Mouse (Mus musculus): ENCODE results near the gene Gm49711.
"Not testable (repeated sequence)": the region's sequence is repeated elsewhere in the genome, so short reads cannot be mapped to it uniquely, and the experiment has no call there.

DNA sequence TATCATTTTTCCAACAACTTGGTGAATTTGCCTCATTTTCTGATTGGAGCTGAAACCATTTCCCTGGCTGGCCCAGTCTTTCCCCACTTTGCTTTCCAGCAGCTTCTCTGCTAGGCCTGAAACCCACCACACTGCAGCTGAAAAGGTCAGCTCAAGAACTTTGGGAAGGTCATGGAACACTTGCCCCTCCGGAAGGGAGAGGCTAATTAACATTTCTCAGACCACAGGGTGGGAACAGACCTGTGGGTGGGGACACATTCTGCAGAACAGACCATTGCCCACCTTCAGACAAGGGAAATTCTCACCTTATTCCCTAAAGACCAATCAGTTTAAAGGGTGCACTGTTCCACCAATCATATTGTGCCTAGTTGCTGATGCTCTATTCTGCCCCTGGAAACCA lies 155.8 kb downstream of the Gm49711 start:
- not testable (repeated sequence) for TF ChIP-seq CTCF (IDR thresholded peaks at IDR 0.05; ENCODE audit: borderline replicate concordance, extremely low read depth, insufficient read depth, insufficient read length); POLR2A (IDR thresholded peaks at IDR 0.05; ENCODE audit: borderline replicate concordance, extremely low read depth, insufficient read depth, insufficient read length, poor library complexity, severe bottlenecking)

All from brain, embryonic 14.5 days (tissue).